Mouse (Mus musculus) urinary bladder, adult 18-20 months (tissue): Measurements from ENCODE around the gene Chmp3.

Source experiments
- DNase-seq, 2 experiments: peaks; one replicate each; pipeline ENCODE4 v3.0.0; 2022; ENCODE audit warnings: low spot score in 2 of 2, mixed read lengths in 2 of 2

The Chmp3 gene

GRCm38 (mm10) chr6:71543686-71544499, at the start of gene Chmp3:
Gene Chmp3 (plus strand): TSS chr6:71543797.
- peak; percentile 97 to 98 for DNase-seq

GRCm38 (mm10) chr6:71494341-71495020, 49.1 kb upstream of the Chmp3 start:
- peak; percentile 23 to 71 for DNase-seq

GRCm38 (mm10) chr6:71500575-71500974, 43.0 kb upstream of the Chmp3 start:
- no peak for DNase-seq

GRCm38 (mm10) chr6:71503001-71503400, 40.6 kb upstream of the Chmp3 start:
- DNase-seq, result no peak

- DNase-seq, result no peak
Observed at GRCm38 (mm10) chr6:71503670-71504069, 39.9 kb upstream of the Chmp3 start.

GRCm38 (mm10) chr6:71504091-71504490, 39.5 kb upstream of the Chmp3 start:
- DNase-seq, result no peak

GRCm38 (mm10) chr6:71505671-71506070, 37.9 kb upstream of the Chmp3 start:
- no peak for DNase-seq

- no peak for DNase-seq
Observed at GRCm38 (mm10) chr6:71519476-71519875, 24.1 kb upstream of the Chmp3 start.

- no peak for DNase-seq
Observed at GRCm38 (mm10) chr6:71525556-71525955, 18.0 kb upstream of the Chmp3 start.

GRCm38 (mm10) chr6:71527056-71527455, 16.5 kb upstream of the Chmp3 start:
- DNase-seq, result no peak

GRCm38 (mm10) chr6:71527826-71528225, 15.8 kb upstream of the Chmp3 start:
- no peak for DNase-seq

GRCm38 (mm10) chr6:71530176-71530575, 13.4 kb upstream of the Chmp3 start:
- no peak for DNase-seq

- DNase-seq, result no peak
Observed at GRCm38 (mm10) chr6:71537286-71537685, 6.3 kb upstream of the Chmp3 start.

- DNase-seq, result no peak
Observed at GRCm38 (mm10) chr6:71555507-71555951, 11.9 kb downstream of the Chmp3 start.

GRCm38 (mm10) chr6:71556826-71557225, 13.2 kb downstream of the Chmp3 start:
- no peak for DNase-seq

- no peak for DNase-seq
Observed at GRCm38 (mm10) chr6:71568616-71569015, 25.0 kb downstream of the Chmp3 start.

- no peak for DNase-seq
Observed at GRCm38 (mm10) chr6:71569025-71569424, 25.4 kb downstream of the Chmp3 start.

GRCm38 (mm10) chr6:71575359-71575758, 31.8 kb downstream of the Chmp3 start:
- no peak for DNase-seq

GRCm38 (mm10) chr6:71579478-71579877, 35.9 kb downstream of the Chmp3 start:
- DNase-seq, result no peak

- DNase-seq, result no peak
Observed at GRCm38 (mm10) chr6:71583198-71583597, 39.6 kb downstream of the Chmp3 start.

- DNase-seq, result no peak
Observed at GRCm38 (mm10) chr6:71589401-71589800, 45.8 kb downstream of the Chmp3 start.

- no peak for DNase-seq
Observed at GRCm38 (mm10) chr6:71590154-71590553, 46.6 kb downstream of the Chmp3 start.

- no peak for DNase-seq
Observed at GRCm38 (mm10) chr6:71607756-71608155, 64.2 kb downstream of the Chmp3 start.
